Mouse (Mus musculus): ENCODE data around the gene Ankdd1a. TPM values are rescaled to one million over a fixed set of nuclear protein-coding genes. Genes with fewer than 3 reads are reported as not detected.

The Ankdd1a gene
- polyA plus RNA-seq (2015; fragmentation: Illumina TruSeq; extraction: RNeasy Lipid Tissue Mini Kit (QIAGEN cat#74804); ENCODE audit: insufficient read depth, low replicate concordance): not detected

DNA sequence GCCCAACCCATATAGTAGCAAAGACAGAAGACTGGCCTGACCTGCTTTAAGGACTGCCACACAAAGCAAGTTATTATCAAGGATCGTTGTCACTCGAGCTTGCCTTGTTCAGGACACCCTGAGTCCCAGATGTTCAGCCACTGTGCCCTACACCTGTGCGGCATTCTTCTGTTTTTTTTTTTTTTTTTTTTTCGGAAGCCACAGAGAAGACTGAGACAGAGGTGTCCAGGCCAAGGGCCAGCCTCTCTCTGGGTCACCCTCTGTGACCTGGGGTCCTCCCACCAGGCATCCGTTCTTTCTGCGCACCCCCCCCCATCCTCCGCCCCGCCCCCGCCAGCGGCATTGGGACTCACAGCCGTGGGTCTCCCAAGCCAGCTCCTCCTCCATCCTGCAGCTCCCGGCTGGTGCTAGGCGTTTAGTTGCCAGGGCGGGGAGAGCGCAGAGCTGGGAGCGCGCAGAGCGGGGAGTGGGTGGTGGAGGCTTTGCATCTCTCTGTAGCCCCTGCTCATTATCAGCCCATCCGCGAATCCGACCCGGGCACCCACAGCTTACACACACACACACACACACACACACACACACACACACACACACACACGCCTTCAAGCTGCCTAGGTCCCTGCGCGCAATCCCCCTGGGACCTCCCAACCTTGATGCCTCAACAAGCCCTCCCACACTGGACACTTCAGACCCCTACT lies at the start of gene Ankdd1a:
TSS of gene Ankdd1a (minus strand) at position 387 of the 698 bp plus-strand sequence.

DNA sequence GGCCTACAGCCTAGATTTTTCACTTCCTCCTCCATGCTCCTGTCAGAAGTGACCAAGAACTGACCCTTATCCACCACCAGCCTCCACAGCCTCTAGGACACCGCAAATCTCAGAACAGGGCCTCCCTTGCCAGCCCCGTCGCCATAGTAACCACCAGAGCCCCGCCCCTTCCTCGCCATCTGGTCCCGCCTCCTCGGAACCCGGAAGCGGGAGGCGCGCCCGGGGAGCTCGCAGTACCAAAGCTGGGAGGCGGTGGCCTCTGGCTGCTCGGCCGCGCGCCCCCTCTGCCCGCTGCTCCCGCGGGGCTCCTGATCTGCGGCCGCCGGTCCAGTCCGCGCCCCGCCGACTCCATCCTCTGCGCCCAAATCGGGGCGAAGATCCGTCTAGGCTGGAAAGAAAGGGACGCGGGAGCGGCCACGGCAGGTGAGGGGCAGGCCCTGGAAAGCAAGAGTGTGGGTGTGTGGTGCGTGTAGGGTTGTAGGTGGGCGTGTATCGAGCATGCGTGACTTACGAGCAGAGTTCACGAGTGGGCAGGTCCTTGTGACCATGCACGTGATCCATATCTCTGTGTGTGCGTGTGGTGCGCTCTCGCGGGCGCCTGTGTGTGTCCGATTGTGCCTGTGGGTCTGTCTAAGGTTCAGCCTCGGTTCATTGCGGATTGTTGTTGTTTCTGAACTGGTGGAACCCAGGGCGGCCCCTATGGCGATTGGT lies 59.1 kb downstream of the Ankdd1a start, which contains the start of gene Spg21:
TSS of gene Spg21 (plus strand) at position 216 of the 711 bp plus-strand sequence.

Other genes starting within 250 kb of the Ankdd1a start
- 33.0 TPM for gene Clpx, start 225.9 kb downstream of the Ankdd1a start, polyA plus RNA-seq (2015; fragmentation: Illumina TruSeq; extraction: RNeasy Lipid Tissue Mini Kit (QIAGEN cat#74804); ENCODE audit: insufficient read depth, low replicate concordance)
- gene Pdcd7, start 174.1 kb downstream of the Ankdd1a start, polyA plus RNA-seq (2015; fragmentation: Illumina TruSeq; extraction: RNeasy Lipid Tissue Mini Kit (QIAGEN cat#74804); ENCODE audit: insufficient read depth, low replicate concordance): 26.4 TPM
- 0.33 TPM for gene Ubap1l, start 159.2 kb downstream of the Ankdd1a start, polyA plus RNA-seq (2015; fragmentation: Illumina TruSeq; extraction: RNeasy Lipid Tissue Mini Kit (QIAGEN cat#74804); ENCODE audit: insufficient read depth, low replicate concordance)
- not detected for gene Kbtbd13, start 128.5 kb downstream of the Ankdd1a start, polyA plus RNA-seq (2015; fragmentation: Illumina TruSeq; extraction: RNeasy Lipid Tissue Mini Kit (QIAGEN cat#74804); ENCODE audit: insufficient read depth, low replicate concordance)
- 3.7 TPM for gene Rasl12, start 121.7 kb downstream of the Ankdd1a start, polyA plus RNA-seq (2015; fragmentation: Illumina TruSeq; extraction: RNeasy Lipid Tissue Mini Kit (QIAGEN cat#74804); ENCODE audit: insufficient read depth, low replicate concordance)
- gene Slc51b, start 97.2 kb downstream of the Ankdd1a start, polyA plus RNA-seq (2015; fragmentation: Illumina TruSeq; extraction: RNeasy Lipid Tissue Mini Kit (QIAGEN cat#74804); ENCODE audit: insufficient read depth, low replicate concordance): not detected
- 37.4 TPM for gene Mtfmt, start 84.4 kb downstream of the Ankdd1a start, polyA plus RNA-seq (2015; fragmentation: Illumina TruSeq; extraction: RNeasy Lipid Tissue Mini Kit (QIAGEN cat#74804); ENCODE audit: insufficient read depth, low replicate concordance)
- 81.7 TPM for gene Spg21, start 59.2 kb downstream of the Ankdd1a start, polyA plus RNA-seq (2015; fragmentation: Illumina TruSeq; extraction: RNeasy Lipid Tissue Mini Kit (QIAGEN cat#74804); ENCODE audit: insufficient read depth, low replicate concordance)
- gene Plekho2, start 59.8 kb upstream of the Ankdd1a start, polyA plus RNA-seq (2015; fragmentation: Illumina TruSeq; extraction: RNeasy Lipid Tissue Mini Kit (QIAGEN cat#74804); ENCODE audit: insufficient read depth, low replicate concordance): 46.8 TPM
- gene Pif1, start 67.0 kb upstream of the Ankdd1a start, polyA plus RNA-seq (2015; fragmentation: Illumina TruSeq; extraction: RNeasy Lipid Tissue Mini Kit (QIAGEN cat#74804); ENCODE audit: insufficient read depth, low replicate concordance): 2.4 TPM
- gene Rbpms2, start 109.5 kb upstream of the Ankdd1a start, polyA plus RNA-seq (2015; fragmentation: Illumina TruSeq; extraction: RNeasy Lipid Tissue Mini Kit (QIAGEN cat#74804); ENCODE audit: insufficient read depth, low replicate concordance): 3.7 TPM
- gene Oaz2, start 147.8 kb upstream of the Ankdd1a start, polyA plus RNA-seq (2015; fragmentation: Illumina TruSeq; extraction: RNeasy Lipid Tissue Mini Kit (QIAGEN cat#74804); ENCODE audit: insufficient read depth, low replicate concordance): 70.3 TPM

Measured in spleen, adult 10 weeks (tissue).